Mouse (Mus musculus) G1E (cell line): ENCODE results near the gene Fgfr2. TPM values are rescaled to one million over a fixed set of nuclear protein-coding genes. Genes with fewer than 3 reads are reported as not detected.

ENCODE experiments used
- ATAC-seq: 2 replicates; pipeline ENCODE4 v1.8.0; 2016; ENCODE audit warnings: mild to moderate bottlenecking; ENCODE audit not compliant: insufficient number of reproducible peaks, poor library complexity, low FRiP score, severe bottlenecking; ENCODE audit errors: extremely low read depth
- DNase-seq: peaks from one replicate; pipeline ENCODE4 v3.0.0; 2012; ENCODE audit warnings: low spot score
- H3K27me3 ChIP-seq: 2 replicates; pipeline ENCODE4 v1.6.1; 2012; ENCODE audit warnings: mild to moderate bottlenecking, low read length, inconsistent platforms; ENCODE audit not compliant: insufficient read depth
- H3K36me3 ChIP-seq: replicated peaks from 2 replicates; pipeline ENCODE3; 2012; ENCODE audit warnings: mild to moderate bottlenecking, inconsistent platforms
- H3K4me1 ChIP-seq: 2 replicates; pipeline ENCODE4 v1.6.1; 2012; ENCODE audit warnings: low read depth, low read length, inconsistent platforms, mixed read lengths; ENCODE audit not compliant: insufficient read depth
- H3K4me3 ChIP-seq: 2 replicates; pipeline ENCODE4 v1.5.1; 2012; ENCODE audit warnings: low read depth, mild to moderate bottlenecking, inconsistent platforms, low read length, moderate library complexity, mixed read lengths
- H3K9me3 ChIP-seq: replicated peaks from 2 replicates; pipeline ENCODE4 v1.6.1; 2012; ENCODE audit warnings: inconsistent platforms
- CTCF ChIP-seq: IDR thresholded peaks from 2 replicates; pipeline ENCODE4 v1.5.1; 2012; ENCODE audit warnings: low read depth, low read length, inconsistent platforms, mixed read lengths
- GATA1 ChIP-seq: IDR thresholded peaks from 2 replicates; pipeline ENCODE4 v1.6.1; 2012; ENCODE audit warnings: borderline replicate concordance, low read length, inconsistent platforms, mixed read lengths
- GATA2 ChIP-seq: IDR thresholded peaks from 2 replicates; pipeline ENCODE4 v1.6.1; 2012; ENCODE audit warnings: low read depth, low read length, inconsistent platforms, borderline replicate concordance
- POLR2AphosphoS5 ChIP-seq: IDR thresholded peaks from 2 replicates; pipeline ENCODE4 v1.6.1; 2012; ENCODE audit warnings: low read depth, low read length, inconsistent platforms; ENCODE audit not compliant: insufficient replicate concordance
- TAL1 ChIP-seq: conservative IDR thresholded peaks from 2 replicates; pipeline ENCODE4 v1.6.1; 2012; ENCODE audit warnings: low read depth, low read length, inconsistent platforms, mixed read lengths
- polyA plus RNA-seq: library from polyadenylated mRNA; stranded (reverse); fragments of >175 nt; gene quantifications from 2 replicates; pipeline ENCODE4 v1.2.3, GENCODE M21; 2012
- total RNA-seq, 2 experiments: library from RNA; stranded (forward) in 1 of 2; stranded (reverse) in 1 of 2; fragments of 200-1000 nt in 1 of 2; fragments of >200 nt in 1 of 2; fragmentation: Nextera tagmentation in 1 of 2; gene quantifications; 2 replicates each; pipeline ENCODE4 v1.2.3; 2014 to 2017

The Fgfr2 gene
- total and polyA plus RNA-seq, 3 experiments: 0.22 TPM; not detected in 2

DNA sequence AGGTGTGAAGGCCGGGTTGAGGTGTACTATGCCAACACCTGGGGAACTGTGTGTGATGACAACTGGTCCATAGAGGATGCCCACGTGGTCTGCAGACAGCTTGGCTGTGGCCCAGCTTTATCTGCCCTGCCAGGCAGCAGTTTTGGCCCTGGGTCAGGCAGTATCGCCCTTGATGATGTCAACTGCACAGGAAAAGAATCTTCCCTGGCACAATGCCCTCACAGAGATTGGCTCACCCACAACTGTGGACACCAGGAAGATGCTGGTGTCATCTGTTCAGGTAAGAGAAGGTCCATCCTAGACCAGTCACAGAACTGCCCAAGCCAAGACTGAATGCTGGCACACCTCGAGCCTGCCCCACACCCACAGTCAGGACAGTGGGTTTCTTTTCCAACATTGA is 1857.3 kb downstream of the Fgfr2 start:
- Histone ChIP-seq H3K9me3 (peaks cover 43% of the 10 kb centered on the region), H3K4me1 (no peaks in the 10 kb centered on the region), H3K27me3 (no peaks in the 10 kb centered on the region), H3K36me3 (no peaks in the 10 kb centered on the region), H3K4me3 (no peak overlapping the region)
- ATAC-seq: no peak
- no peak for DNase-seq
- no peak for TF ChIP-seq GATA2
- TF ChIP-seq TAL1: no peak
- TF ChIP-seq POLR2AphosphoS5: no peak
- TF ChIP-seq GATA1: no peak
- no peak for TF ChIP-seq CTCF

GRCm38 (mm10) chr7:131264251-131264650 is 1858.9 kb downstream of the Fgfr2 start:
- TF ChIP-seq GATA2 (no peak), GATA1 (no peak), TAL1 (no peak), CTCF (no peak), POLR2AphosphoS5 (no peak)
- Histone ChIP-seq H3K27me3 (no peaks in the 10 kb centered on the region), H3K36me3 (no peaks in the 10 kb centered on the region), H3K9me3 (peaks cover 36% of the 10 kb centered on the region), H3K4me3 (no peak overlapping the region), H3K4me1 (no peaks in the 10 kb centered on the region)
- DNase-seq: no peak
- ATAC-seq: no peak

DNA sequence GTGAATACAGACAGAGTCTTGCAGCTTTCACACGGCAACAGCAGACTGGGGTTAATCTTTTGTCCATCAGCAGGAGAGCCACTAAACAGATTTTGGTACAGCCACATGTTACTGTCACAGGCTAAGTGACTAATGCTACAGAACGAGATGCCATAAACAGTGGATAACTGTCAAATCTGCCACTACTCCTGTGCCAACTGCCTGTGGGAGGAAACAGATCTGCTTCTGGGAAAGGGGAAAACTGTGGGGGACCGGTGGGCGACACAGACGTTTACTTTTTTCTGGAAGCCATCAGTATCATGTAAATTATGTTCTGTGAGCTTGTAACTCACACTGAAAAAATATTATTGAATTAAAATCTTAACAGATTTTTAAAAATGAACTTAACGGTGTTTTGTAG is 1862.2 kb downstream of the Fgfr2 start:
- ATAC-seq: no peak
- Histone ChIP-seq H3K4me1 (no peaks in the 10 kb centered on the region), H3K36me3 (no peaks in the 10 kb centered on the region), H3K27me3 (no peaks in the 10 kb centered on the region), H3K4me3 (no peak overlapping the region), H3K9me3 (peaks cover 37% of the 10 kb centered on the region)
- TF ChIP-seq POLR2AphosphoS5 (no peak), GATA1 (no peak), TAL1 (no peak), GATA2 (no peak)
- DNase-seq: no peak

DNA sequence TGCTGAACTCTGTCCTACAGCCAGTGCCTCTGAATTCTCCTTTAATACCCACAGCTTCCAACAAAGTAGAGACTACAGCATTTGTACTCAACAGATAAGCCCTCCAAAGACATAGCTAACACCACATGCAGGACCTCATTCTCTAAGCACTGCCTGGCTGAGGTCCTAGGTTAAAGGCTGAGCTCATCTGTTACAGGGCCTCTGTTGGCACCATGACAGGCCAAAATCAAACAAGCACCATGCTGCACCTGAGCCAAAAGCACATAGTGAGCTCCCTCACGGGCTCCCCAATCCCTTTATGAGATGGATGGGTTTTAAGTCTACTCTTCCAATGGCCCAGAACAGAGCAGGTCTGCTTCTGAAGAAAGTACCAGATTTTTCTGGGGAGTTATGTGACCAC is 1865.8 kb downstream of the Fgfr2 start:
- peaks cover 27% of the 10 kb centered on the region for H3K9me3 ChIP-seq
- H3K4me3 ChIP-seq: no peak overlapping the region
- no peaks in the 10 kb centered on the region for H3K27me3 ChIP-seq
- no peak for ATAC-seq
- H3K36me3 ChIP-seq: no peaks in the 10 kb centered on the region
- no peaks in the 10 kb centered on the region for H3K4me1 ChIP-seq
- TF ChIP-seq TAL1: no peak
- no peak for TF ChIP-seq POLR2AphosphoS5
- no peak for TF ChIP-seq CTCF
- TF ChIP-seq GATA1: no peak
- TF ChIP-seq GATA2: no peak
- DNase-seq: no peak

DNA sequence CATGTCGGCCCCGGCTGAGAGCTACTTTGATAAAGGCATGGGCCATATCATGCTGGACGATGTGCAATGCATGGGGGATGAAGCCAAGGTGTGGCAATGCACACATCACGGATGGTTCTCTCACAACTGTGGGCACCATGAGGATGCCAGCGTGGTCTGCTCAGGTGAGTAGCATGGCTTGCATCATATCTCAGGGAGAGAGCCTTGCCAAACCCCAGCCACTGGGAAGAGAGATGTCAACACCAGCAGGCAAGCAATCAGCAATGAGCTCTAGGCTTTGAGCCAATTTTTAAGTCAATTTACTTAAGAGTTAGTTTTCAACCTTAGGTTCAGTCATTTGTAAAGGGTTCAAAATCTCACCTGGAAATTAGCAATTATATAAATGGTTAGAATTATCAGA is 1866.3 kb downstream of the Fgfr2 start:
- no peak overlapping the region for H3K4me3 ChIP-seq
- no peaks in the 10 kb centered on the region for H3K4me1 ChIP-seq
- H3K27me3 ChIP-seq: no peaks in the 10 kb centered on the region
- peaks cover 22% of the 10 kb centered on the region for H3K9me3 ChIP-seq
- DNase-seq (no peak), ATAC-seq (no peak)
- no peak for TF ChIP-seq GATA1
- H3K36me3 ChIP-seq: no peaks in the 10 kb centered on the region

DNA sequence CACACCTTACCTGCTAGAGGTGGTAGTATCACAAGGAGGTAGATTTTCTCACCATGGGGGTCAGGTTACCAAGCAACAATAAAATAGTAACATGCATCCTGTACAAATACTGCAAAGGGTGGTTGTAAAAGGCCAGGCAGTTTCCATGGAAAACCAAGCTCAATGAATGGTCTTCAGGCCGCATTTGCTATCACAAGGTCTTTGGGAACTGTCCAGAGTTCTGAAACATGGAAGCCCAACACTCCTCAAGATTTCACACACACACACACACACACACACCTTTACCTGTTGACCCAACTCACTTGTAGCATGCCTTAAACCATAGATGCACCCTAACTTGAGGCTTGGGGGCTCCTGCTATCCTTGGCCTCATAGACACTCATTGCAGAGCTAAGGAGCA is 1878.2 kb downstream of the Fgfr2 start:
- H3K4me3 ChIP-seq: no peak overlapping the region
- ATAC-seq: no peak

DNA sequence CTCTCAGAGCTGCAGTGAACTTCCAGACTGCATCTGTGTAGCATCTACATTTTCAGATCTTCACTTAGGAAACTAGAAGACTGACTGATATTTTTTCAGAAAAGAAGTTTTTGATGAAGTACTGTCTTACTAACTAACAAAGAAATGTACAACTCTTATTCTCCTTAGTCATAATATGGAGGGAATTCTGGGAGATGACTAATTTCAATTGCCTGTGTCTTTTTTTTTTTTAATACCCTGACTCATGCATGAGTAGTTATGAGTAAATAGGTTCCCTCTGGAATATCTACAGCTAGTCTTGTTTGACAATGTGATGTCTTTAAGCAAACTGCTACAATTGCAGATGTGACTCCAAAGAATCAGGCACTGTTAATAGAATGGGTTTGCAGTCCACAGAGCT is 1887.1 kb downstream of the Fgfr2 start:
- Histone ChIP-seq H3K36me3 (no peaks in the 10 kb centered on the region), H3K4me3 (no peak overlapping the region), H3K27me3 (no peaks in the 10 kb centered on the region), H3K4me1 (no peaks in the 10 kb centered on the region), H3K9me3 (peaks cover 15% of the 10 kb centered on the region)
- no peak for TF ChIP-seq GATA2
- no peak for TF ChIP-seq GATA1
- TF ChIP-seq TAL1: no peak
- TF ChIP-seq POLR2AphosphoS5: no peak
- no peak for TF ChIP-seq CTCF
- DNase-seq (no peak), ATAC-seq (no peak)

More for the DNA sequence above, 1878.2 kb downstream of the Fgfr2 start:
- no peak for DNase-seq
- TF ChIP-seq CTCF (no peak), POLR2AphosphoS5 (no peak), GATA1 (no peak), TAL1 (no peak), GATA2 (no peak)
- H3K9me3 ChIP-seq: peaks cover 32% of the 10 kb centered on the region
- no peaks in the 10 kb centered on the region for H3K4me1 ChIP-seq
- no peaks in the 10 kb centered on the region for H3K36me3 ChIP-seq
- no peaks in the 10 kb centered on the region for H3K27me3 ChIP-seq
